Mouse (Mus musculus) neural tube, embryonic 15.5 days (tissue): ENCODE measurements at regions not wholly inside any gene's neighbourhood (a gene's known extent, or its start where the extent isn't known, plus 50 kb on each side); places are given as distances from the start of the nearest gene placed in this dataset.

Experiments
- ATAC-seq: fragments of 200-750 bp; cut with Nextera tagmentation; 2 replicates; pipeline ENCODE4 v1.8.0; 2017; ENCODE audit warnings: mild to moderate bottlenecking, moderate TSS enrichment, moderate library complexity; ENCODE audit not compliant: low FRiP score
- H3K27ac ChIP-seq: fragments of 300-500 bp; sonication (generic); replicated peaks from 2 replicates; pipeline ENCODE4 v1.5.1; 2015; ENCODE audit warnings: mild to moderate bottlenecking, inconsistent platforms
- H3K27me3 ChIP-seq: fragments of 300-500 bp; sonication (generic); replicated peaks from 2 replicates; pipeline ENCODE4 v1.6.1; 2015; ENCODE audit warnings: inconsistent platforms
- H3K36me3 ChIP-seq: fragments of 300-500 bp; sonication (generic); 2 replicates; pipeline ENCODE4 v1.6.1; 2015; ENCODE audit warnings: inconsistent platforms
- H3K4me1 ChIP-seq: fragments of 300-500 bp; sonication (generic); 2 replicates; pipeline ENCODE4 v1.6.1; 2015; ENCODE audit warnings: inconsistent platforms
- H3K4me2 ChIP-seq: fragments of 300-500 bp; sonication (generic); 2 replicates; pipeline ENCODE4 v1.6.1; 2015; ENCODE audit warnings: inconsistent platforms, mild to moderate bottlenecking, moderate library complexity
- H3K4me3 ChIP-seq: fragments of 300-500 bp; sonication (generic); replicated peaks from 2 replicates; pipeline ENCODE4 v1.5.1; 2015; ENCODE audit warnings: mild to moderate bottlenecking, inconsistent platforms
- H3K9ac ChIP-seq: fragments of 300-500 bp; sonication (generic); replicated peaks from 2 replicates; pipeline ENCODE4 v1.6.1; 2015; ENCODE audit warnings: mild to moderate bottlenecking, inconsistent platforms
- H3K9me3 ChIP-seq: fragments of 300-500 bp; sonication (generic); replicated peaks from 2 replicates; pipeline ENCODE4 v1.6.1; 2016; ENCODE audit warnings: inconsistent platforms
- WGBS: fragments of 180-500 bp; shearing (Covaris S2); methylation state at CpG from one replicate; pipeline ENCODE4 v1.1.7; 2015; ENCODE audit warnings: mixed read lengths; 5-methylcytosine and 5-hydroxymethylcytosine counted together

DNA sequence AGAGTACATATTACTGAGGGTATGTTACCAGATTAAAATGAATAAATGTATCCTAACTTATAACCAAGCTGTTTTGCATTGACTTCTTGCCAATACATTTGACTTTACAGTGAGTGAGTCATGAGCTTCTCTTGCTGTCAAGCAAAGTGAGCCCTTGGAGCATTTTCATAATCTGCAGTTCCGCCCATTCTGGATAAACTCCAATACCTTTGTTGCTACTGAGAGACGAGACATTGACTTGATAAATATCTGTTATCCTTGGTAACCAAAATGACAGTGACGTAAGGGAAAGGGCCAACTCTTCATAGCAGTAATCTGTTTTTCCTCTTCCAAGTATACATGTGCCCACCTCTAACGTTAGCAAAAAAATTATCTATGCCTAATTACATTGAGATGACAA is 923.0 kb downstream of the Grm8 start:
- no peak overlapping the region for H3K9ac ChIP-seq
- no peak overlapping the region for H3K4me3 ChIP-seq
- 79% methylated on average over 4 of the region's 4 CpGs for WGBS
- H3K9me3 ChIP-seq: no peaks in the 10 kb centered on the region
- H3K4me1 ChIP-seq: no peaks in the 10 kb centered on the region
- H3K27ac ChIP-seq: no peak overlapping the region
- ATAC-seq: no peak
- H3K36me3 ChIP-seq: no peaks in the 10 kb centered on the region
- no peaks in the 10 kb centered on the region for H3K27me3 ChIP-seq
- H3K4me2 ChIP-seq: no peak overlapping the region

DNA sequence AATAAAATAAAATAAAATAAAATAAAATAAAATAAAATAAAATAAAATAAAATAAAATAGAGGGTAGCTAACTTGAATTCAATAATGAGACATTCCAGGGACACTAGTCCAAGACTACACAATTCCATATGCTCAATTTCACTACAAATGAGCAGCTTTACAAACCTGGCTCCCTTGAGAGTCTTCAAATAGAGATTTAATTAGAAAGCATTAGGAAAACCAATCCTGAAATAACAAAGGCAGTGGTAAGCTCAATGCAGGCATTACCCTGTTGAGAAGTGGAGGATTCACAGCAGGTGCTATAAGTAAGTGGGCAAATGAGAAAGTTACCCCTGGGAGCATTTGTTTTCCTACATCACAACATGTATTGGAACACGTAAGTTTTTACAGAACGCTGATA is 973.3 kb downstream of the Grm8 start:
- no peaks in the 10 kb centered on the region for H3K27me3 ChIP-seq
- no peaks in the 10 kb centered on the region for H3K4me1 ChIP-seq
- 45% methylated on average over 2 of the region's 2 CpGs for WGBS
- no peaks in the 10 kb centered on the region for H3K36me3 ChIP-seq
- H3K4me3 ChIP-seq: no peak overlapping the region
- no peaks in the 10 kb centered on the region for H3K9me3 ChIP-seq
- H3K27ac ChIP-seq: no peak overlapping the region
- H3K4me2 ChIP-seq: no peak overlapping the region
- ATAC-seq: peak; percentile 47; the same call in 1 of the 2 replicates
- H3K9ac ChIP-seq: no peak overlapping the region
